Mouse (Mus musculus) heart, postnatal 10 days (tissue): ENCODE data around the gene Miga2. TPM values are rescaled to one million over a fixed set of nuclear protein-coding genes. Genes with fewer than 3 reads are reported as not detected.
A peak's percentile ranks its signal among the peaks of the same experiment; 100 is the strongest.
"Not testable (repeated sequence)": the region's sequence is repeated elsewhere in the genome, so short reads cannot be mapped to it uniquely, and the experiment has no call there.

Source experiments
- DNase-seq, 2 experiments: peaks; one replicate each; pipeline ENCODE4 v3.0.0; 2021
- intact Hi-C: fragments of 180-260 bp; cut with DNase I; formaldehyde crosslinking; loops from one replicate; pipeline ENCODE4 v1.15.1; 2025
- microRNA-seq, 2 experiments: library from miRNA; unstranded; fragments of <30 nt; microRNA quantifications; one replicate each; pipeline ENCODE4 v1.2.0; 2022
- total RNA-seq, 2 experiments: library from RNA; stranded (reverse); gene quantifications; 2 replicates each; pipeline ENCODE4 v1.2.3; 2021

Gene Miga2
- total RNA-seq, 2 experiments from 2014 or later: 70.5 to 78.0 TPM

- intact Hi-C loops: no loop called here
- peak; percentile 94 to 95 for DNase-seq
Observed at GRCm38 (mm10) chr2:30415936-30416648, 52.1 kb downstream of the Miga2 start, which contains the start of gene Ptpa. TSS of gene Ptpa (plus strand) at chr2:30416039.

- no peak for DNase-seq
Observed at GRCm38 (mm10) chr2:30416649-30416965, 52.6 kb downstream of the Miga2 start.

GRCm38 (mm10) chr2:30417154-30417553 is 53.1 kb downstream of the Miga2 start:
- DNase-seq, intact Hi-C loops: not testable (repeated sequence)

More at GRCm38 (mm10) chr2:30416649-30416965, 52.6 kb downstream of the Miga2 start:
- intact Hi-C loops: no loop called here

GRCm38 (mm10) chr2:30417595-30418165 is 53.6 kb downstream of the Miga2 start:
- DNase-seq: no peak

GRCm38 (mm10) chr2:30418259-30418658 is 54.2 kb downstream of the Miga2 start:
- intact Hi-C loops: no loop called here
- no peak for DNase-seq

More at GRCm38 (mm10) chr2:30417595-30418165, 53.6 kb downstream of the Miga2 start:
- intact Hi-C loops: no loop called here

GRCm38 (mm10) chr2:30419112-30419511 is 55.1 kb downstream of the Miga2 start:
- no peak for DNase-seq
- intact Hi-C loops: no loop called here

- no peak for DNase-seq
- intact Hi-C loops: no loop called here
Observed at GRCm38 (mm10) chr2:30421432-30421831, 57.4 kb downstream of the Miga2 start.

- peak; percentile 78 to 81 for DNase-seq
- intact Hi-C loops: no loop called here
Observed at GRCm38 (mm10) chr2:30429156-30429555, 65.1 kb downstream of the Miga2 start.

Small RNA genes within 50 kb of the gene (microRNA-seq; reads per million reads assigned to microRNA genes)
- 0 to 0.35 reads per million in 2 experiments for gene Gm47292

Other genes with a start within 250 kb of the Miga2 start
- 10 to 100 TPM; 25.7 to 26.7 TPM for gene Zer1, start 239.6 kb upstream of the Miga2 start, total RNA-seq
- gene Tbc1d13, start 230.5 kb upstream of the Miga2 start, total RNA-seq: 10 to 100 TPM; 19.7 to 24.1 TPM
- gene Endog, start 192.7 kb upstream of the Miga2 start, total RNA-seq: 10 to 100 TPM; 59.1 to 60.2 TPM
- 1 to 10 TPM; 7.0 to 7.1 TPM for gene Spout1, start 185.8 kb upstream of the Miga2 start, total RNA-seq
- 10 to 100 TPM; 44.5 to 44.6 TPM for gene Kyat1, start 158.4 kb upstream of the Miga2 start, total RNA-seq
- 10 to 100 TPM; 72.1 to 91.7 TPM for gene Lrrc8a, start 126.5 kb upstream of the Miga2 start, total RNA-seq
- gene Gm28035, start 123.7 kb upstream of the Miga2 start, total RNA-seq: 1 to 10 TPM; 1.3 to 2.7 TPM
- 10 to 100 TPM; 26.3 to 29.3 TPM for gene Phyhd1, start 98.0 kb upstream of the Miga2 start, total RNA-seq
- not detected for gene Gm28038, start 83.2 kb upstream of the Miga2 start, total RNA-seq
- 10 to 100 TPM; 25.9 to 28.6 TPM for gene Dolk, start 77.9 kb upstream of the Miga2 start, total RNA-seq
- gene Nup188, start 77.8 kb upstream of the Miga2 start, total RNA-seq: 10 to 100 TPM; 25.1 to 26.6 TPM
- 10 to 100 TPM; 62.0 to 69.5 TPM for gene Sh3glb2, start 4.9 kb upstream of the Miga2 start, total RNA-seq
- gene Dolpp1, start 28.0 kb downstream of the Miga2 start, total RNA-seq: 10 to 100 TPM; 11.6 to 14.7 TPM
- gene Crat, start 51.6 kb downstream of the Miga2 start, total RNA-seq: 100 to 1,000 TPM; 448 to 485 TPM
- gene Ptpa, start 51.8 kb downstream of the Miga2 start, total RNA-seq: 100 to 1,000 TPM; 125 to 133 TPM
- 10 to 100 TPM in 1 of 2 experiments, 1 to 10 TPM in 1; 9.5 to 12.2 TPM for gene Ier5l, start 110.0 kb downstream of the Miga2 start, total RNA-seq
- 1 to 10 TPM; 1.9 to 3.1 TPM for gene Cstad, start 230.8 kb downstream of the Miga2 start, total RNA-seq